ENCODE assay signal across 8 mouse cellular contexts in genomic region chr9:118980411-118980823, GRCm38 (mm10). TPM values are rescaled to one million over a fixed set of nuclear protein-coding genes. Genes with fewer than 3 reads are reported as not detected.
DNase-seq lines count a peak whose midpoint lies in the region; ATAC-seq and TF ChIP-seq lines count a peak whose summit lies in the region.

No protein-coding gene starts in this region.

- no peak overlapping the region for H3K4me3 ChIP-seq in left cerebral cortex, adult 2 months
- no peak overlapping the region for H3K4me3 ChIP-seq in forebrain, postnatal 0 days (ENCODE audit: low read depth, low read length)
- H3K4me3 ChIP-seq in intestine, embryonic 16.5 days (ENCODE audit: low read length): no peak overlapping the region

- no peaks in the 10 kb centered on the region for H3K27me3 ChIP-seq in forebrain, postnatal 0 days (ENCODE audit: insufficient read depth, low read length)
- no peaks in the 10 kb centered on the region for H3K27me3 ChIP-seq in intestine, embryonic 16.5 days (replicated peaks; ENCODE audit: control insufficient read depth, insufficient read depth, low read length)

- intact Hi-C loops in left cerebral cortex, adult 2 months (cut with DNase I): no loop called here
- intact Hi-C loops in left cerebral cortex, postnatal 36 days (cut with DNase I): no loop called here

- no peak for TF ChIP-seq CTCF in left cerebral cortex, adult 2 months (IDR thresholded peaks at IDR 0.05)
- no peak for TF ChIP-seq CTCF in brain, embryonic 14.5 days (IDR thresholded peaks at IDR 0.05; ENCODE audit: borderline replicate concordance, extremely low read depth, insufficient read depth, insufficient read length)
- no peak for TF ChIP-seq CTCF in forebrain, postnatal 0 days (IDR thresholded peaks at IDR 0.05; ENCODE audit: low read depth)

- no peaks in the 10 kb centered on the region for H3K9me3 ChIP-seq in forebrain, postnatal 0 days (ENCODE audit: low read length)
- H3K9me3 ChIP-seq in intestine, embryonic 16.5 days (ENCODE audit: control insufficient read depth, low read length): no peaks in the 10 kb centered on the region

- peak in 1 of 2 experiments; percentile 60 for DNase-seq in left cerebral cortex, adult 2 months (ENCODE audit: extremely low spot score in 1 of 2, low spot score in 2 of 2)
- DNase-seq in left cerebral cortex, postnatal 36 days (ENCODE audit: low spot score in 2 of 2): no peak
- peak; percentile 89 for DNase-seq in brain, embryonic 14.5 days (ENCODE audit: low read depth)
- peak; percentile 62 for DNase-seq in forebrain, postnatal 0 days
- peak; percentile 65 for DNase-seq in mesoderm, embryonic 11.5 days (ENCODE audit: low read depth, low spot score)
- DNase-seq in natural killer cell, adult 2 months (ENCODE audit: low spot score in 2 of 2): no peak
- DNase-seq in lung, postnatal 4 days: no peak

- peaks cover 2% of the 10 kb centered on the region; the same call in 1 of the 2 replicates for H3K4me1 ChIP-seq in forebrain, postnatal 0 days (ENCODE audit: insufficient read depth)
- H3K4me1 ChIP-seq in intestine, embryonic 16.5 days (ENCODE audit: control insufficient read depth, insufficient read depth, low read length): peaks cover 30% of the 10 kb centered on the region

- TF ChIP-seq POLR2A in brain, embryonic 14.5 days (IDR thresholded peaks at IDR 0.05; ENCODE audit: borderline replicate concordance, extremely low read depth, insufficient read depth, insufficient read length, poor library complexity, severe bottlenecking): no peak

- H3K27ac ChIP-seq in left cerebral cortex, adult 2 months: peak overlapping the region; percentile 79
- H3K27ac ChIP-seq in forebrain, postnatal 0 days (ENCODE audit: low read depth, low read length): peak overlapping the region; percentile 67
- peak overlapping the region; percentile 60 for H3K27ac ChIP-seq in intestine, embryonic 16.5 days (ENCODE audit: low read length)

- 5% methylated on average over 4 of the region's 4 CpGs for WGBS in forebrain, postnatal 0 days
- WGBS in intestine, embryonic 16.5 days: 10% methylated on average over 4 of the region's 4 CpGs

- H3K4me2 ChIP-seq in forebrain, postnatal 0 days (ENCODE audit: low read depth): no peak overlapping the region
- 0 out of 2 replicates have a peak overlapping the region, but pooled peaks have one; percentile 0 for H3K4me2 ChIP-seq in intestine, embryonic 16.5 days (ENCODE audit: low read depth, low read length)

- no peaks in the 10 kb centered on the region for H3K36me3 ChIP-seq in forebrain, postnatal 0 days (ENCODE audit: insufficient read depth)
- H3K36me3 ChIP-seq in intestine, embryonic 16.5 days (ENCODE audit: control insufficient read depth, insufficient read depth, low read length): no peaks in the 10 kb centered on the region

- ATAC-seq in forebrain, postnatal 0 days: peak; percentile 89
- peak; percentile 56 for ATAC-seq in intestine, embryonic 16.5 days

- H3K9ac ChIP-seq in forebrain, postnatal 0 days: no peak overlapping the region
- H3K9ac ChIP-seq in intestine, embryonic 16.5 days (ENCODE audit: low read depth, low read length): peak overlapping the region; percentile 57

RNA-seq across cellular contexts. Expression of gene Ctdspl, which starts 54.2 kb away (rescaled TPM):
- total RNA-seq in left cerebral cortex, adult 2 months (2021): 10 to 100 TPM; 33.9 to 37.5 TPM
- total RNA-seq in left cerebral cortex, postnatal 36 days (2021): 10 to 100 TPM; 34.4 to 38.3 TPM
- polyA plus RNA-seq in brain, embryonic 14.5 days (2012; rRNA removed): 13.8 and 16.0 TPM in 2 replicates
- total RNA-seq in forebrain, postnatal 0 days (2014; rRNA removed): 7.8 and 7.9 TPM in 2 replicates
- 1.9 and 4.6 TPM in 2 replicates for polyA plus RNA-seq in forebrain, postnatal 0 days (2015; fragmentation: Nextera tagmentation; extraction: Ambion mirVana)
- polyA plus RNA-seq in intestine, embryonic 16.5 days (2015; fragmentation: Nextera tagmentation; extraction: Ambion mirVana): 17.6 and 18.8 TPM in 2 replicates

Comparison
In these comparisons a context has a peak if more than half of its experiments do, and no peak if none do; other contexts are left out.
1. DNase-seq: peak in brain, embryonic 14.5 days (single experiment), forebrain, postnatal 0 days (single experiment) and mesoderm, embryonic 11.5 days (single experiment); none in left cerebral cortex, postnatal 36 days (0 of 2), natural killer cell, adult 2 months (0 of 2) and lung, postnatal 4 days (0 of 2).
2. Peak in every context shown above with its lines, with median percentiles within 50 percentile points of each other: H3K27ac ChIP-seq.